Mouse (Mus musculus) forebrain, embryonic 11.5 days (tissue): ENCODE data around the gene Bbip1. TPM values are rescaled to one million over a fixed set of nuclear protein-coding genes. Genes with fewer than 3 reads are reported as not detected.

Experiments used
- ATAC-seq: fragments of 200-750 bp; cut with Nextera tagmentation; replicated peaks from 2 replicates; pipeline ENCODE4 v1.8.0; 2017; ENCODE audit warnings: moderate TSS enrichment; ENCODE audit not compliant: low FRiP score
- DNase-seq: peaks from one replicate; pipeline ENCODE4 v3.0.0-alpha.2; 2017; ENCODE audit warnings: low spot score
- H3K27ac ChIP-seq: fragments of 300-500 bp; sonication (generic); 2 replicates; pipeline ENCODE4 v1.5.1; 2014; ENCODE audit warnings: low read depth, low read length
- H3K27me3 ChIP-seq: fragments of 300-500 bp; sonication (generic); 2 replicates; pipeline ENCODE4 v1.6.1; 2014; ENCODE audit warnings: mild to moderate bottlenecking, low read length, mixed read lengths; ENCODE audit not compliant: control insufficient read depth, insufficient read depth
- H3K36me3 ChIP-seq: fragments of 300-500 bp; sonication (generic); 2 replicates; pipeline ENCODE4 v1.6.1; 2014; ENCODE audit warnings: mild to moderate bottlenecking, low read length, moderate library complexity, mixed read lengths; ENCODE audit not compliant: control insufficient read depth, insufficient read depth
- H3K4me1 ChIP-seq: fragments of 300-500 bp; sonication (generic); replicated peaks from 2 replicates; pipeline ENCODE4 v1.6.1; 2014; ENCODE audit warnings: low read length, mixed read lengths; ENCODE audit not compliant: control insufficient read depth, insufficient read depth
- H3K4me2 ChIP-seq: fragments of 300-500 bp; sonication (generic); 2 replicates; pipeline ENCODE4 v1.6.1; 2014; ENCODE audit warnings: low read depth, mild to moderate bottlenecking, low read length, moderate library complexity, mixed read lengths; ENCODE audit not compliant: severe bottlenecking
- H3K4me3 ChIP-seq: fragments of 300-500 bp; sonication (generic); 2 replicates; pipeline ENCODE4 v1.5.1; 2014; ENCODE audit warnings: low read depth, low read length
- H3K9ac ChIP-seq: fragments of 300-500 bp; sonication (generic); 2 replicates; pipeline ENCODE4 v1.6.1; 2014; ENCODE audit warnings: low read length
- H3K9me3 ChIP-seq: fragments of 300-500 bp; sonication (generic); 2 replicates; pipeline ENCODE4 v1.6.1; 2016; ENCODE audit warnings: low read length, mixed read lengths; ENCODE audit not compliant: control insufficient read depth
- WGBS: fragments of 180-500 bp; shearing (Covaris S2); extraction: QIAGEN DNeasy Blood & Tissue Kit; methylation state at CpG from one replicate; pipeline ENCODE4 v1.1.7; 2014; 5-methylcytosine and 5-hydroxymethylcytosine counted together
- polyA plus RNA-seq: library from polyadenylated mRNA; unstranded; fragments of >200 nt; fragmentation: Nextera tagmentation; extraction: Ambion mirVana; gene quantifications from 2 replicates; pipeline ENCODE4 v1.2.1, GENCODE M21; 2014

Bbip1 gene
- polyA plus RNA-seq, 1 experiment from 2014 or later: 138 TPM

GRCm38 (mm10) chr19:53880460-53880859 lies 64.0 kb downstream of the Bbip1 start:
- WGBS: 83% methylated on average over 1 of the region's 1 CpGs
- Histone ChIP-seq H3K36me3 (no peaks in the 10 kb centered on the region), H3K27ac (no peak overlapping the region), H3K9ac (no peak overlapping the region), H3K4me1 (0 out of 2 replicates have a peak, but pooled peaks cover 2% of the 10 kb centered on the region), H3K9me3 (no peaks in the 10 kb centered on the region), H3K4me2 (no peak overlapping the region), H3K4me3 (no peak overlapping the region), H3K27me3 (no peaks in the 10 kb centered on the region)
- ATAC-seq: no peak
- no peak for DNase-seq

Other genes with a start within 250 kb of the Bbip1 start
- gene Pdcd4, start 52.4 kb downstream of the Bbip1 start, polyA plus RNA-seq: 84.0 and 90.6 TPM in 2 replicates
- gene Shoc2, start 321 bp downstream of the Bbip1 start, polyA plus RNA-seq: 82.5 and 85.8 TPM in 2 replicates
- 2.0 and 3.0 TPM in 2 replicates for gene Adra2a, start 99.5 kb upstream of the Bbip1 start, polyA plus RNA-seq